Mouse (Mus musculus) small intestine, adult 2 months (tissue): Measurements from ENCODE around the gene Camta1.

ENCODE experiments used
- CTCF ChIP-seq: fragments of 200-500 bp; IDR thresholded peaks from 2 replicates; pipeline ENCODE4 v1.5.1; 2012; ENCODE audit warnings: low read depth, mild to moderate bottlenecking, control low read depth, inconsistent platforms, low read length, moderate library complexity, mixed read lengths; ENCODE audit not compliant: insufficient replicate concordance, insufficient read length; ENCODE audit errors: extremely low read depth
- POLR2A ChIP-seq: fragments of 200-500 bp; IDR thresholded peaks from 2 replicates; pipeline ENCODE4 v1.6.1; 2012; ENCODE audit warnings: low read depth, mild to moderate bottlenecking, control low read depth, inconsistent platforms, low read length, moderate library complexity

- TF ChIP-seq CTCF (no peak), POLR2A (no peak)
These were observed 454.5 kb downstream of the Camta1 start for GRCm38 (mm10) chr4:151407129-151407528.
